Mouse (Mus musculus) liver, embryonic 13.5 days (tissue): ENCODE results near the gene Fam163a. TPM values are rescaled to one million over a fixed set of nuclear protein-coding genes. Genes with fewer than 3 reads are reported as not detected.
"Not testable (repeated sequence)": the region's sequence is repeated elsewhere in the genome, so short reads cannot be mapped to it uniquely, and the experiment has no call there.

ENCODE experiments used
- ATAC-seq: fragments of 200-750 bp; cut with Nextera tagmentation; 2 replicates; pipeline ENCODE4 v1.8.0; 2017; ENCODE audit warnings: low read depth, mild to moderate bottlenecking, moderate number of reproducible peaks, moderate library complexity
- DNase-seq: peaks from one replicate; pipeline ENCODE4 v3.0.0; 2022
- H3K27ac ChIP-seq: fragments of 300-500 bp; sonication (generic); 2 replicates; pipeline ENCODE4 v1.5.1; 2015; ENCODE audit warnings: moderate library complexity, mild to moderate bottlenecking, inconsistent platforms
- H3K27me3 ChIP-seq: fragments of 300-500 bp; sonication (generic); 2 replicates; pipeline ENCODE4 v1.6.1; 2015; ENCODE audit warnings: mild to moderate bottlenecking, inconsistent platforms
- H3K36me3 ChIP-seq: fragments of 300-500 bp; sonication (generic); 2 replicates; pipeline ENCODE4 v1.6.1; 2015; ENCODE audit warnings: mild to moderate bottlenecking, inconsistent platforms
- H3K4me1 ChIP-seq: fragments of 300-500 bp; sonication (generic); replicated peaks from 2 replicates; pipeline ENCODE4 v1.6.1; 2015; ENCODE audit warnings: inconsistent platforms
- H3K4me2 ChIP-seq: fragments of 300-500 bp; sonication (generic); 2 replicates; pipeline ENCODE4 v1.6.1; 2015; ENCODE audit warnings: inconsistent platforms, mild to moderate bottlenecking, moderate library complexity
- H3K4me3 ChIP-seq: fragments of 300-500 bp; sonication (generic); replicated peaks from 2 replicates; pipeline ENCODE4 v1.5.1; 2015; ENCODE audit warnings: mild to moderate bottlenecking, inconsistent platforms
- H3K9ac ChIP-seq: fragments of 300-500 bp; sonication (generic); 2 replicates; pipeline ENCODE4 v1.6.1; 2015; ENCODE audit warnings: mild to moderate bottlenecking, inconsistent platforms
- H3K9me3 ChIP-seq: fragments of 300-500 bp; sonication (generic); replicated peaks from 2 replicates; pipeline ENCODE4 v1.6.1; 2016; ENCODE audit warnings: inconsistent platforms
- WGBS: fragments of 180-500 bp; shearing (Covaris S2); methylation state at CpG from one replicate; pipeline ENCODE4 v1.1.7; 2015; ENCODE audit not compliant: insufficient replicate concordance; 5-methylcytosine and 5-hydroxymethylcytosine counted together
- polyA plus RNA-seq: library from polyadenylated mRNA; unstranded; fragments of >200 nt; fragmentation: Nextera tagmentation; extraction: Ambion mirVana; gene quantifications from 2 replicates; pipeline ENCODE4 v1.2.1, GENCODE M21; 2015

Fam163a gene
- 0.06 TPM in 2 replicates for polyA plus RNA-seq

- H3K27ac ChIP-seq, result no peak within 1 kb of the TSS
- 0 out of 2 replicates have a peak, but pooled peaks cover 3% of the 10 kb centered on the region for H3K9me3 ChIP-seq
- peaks cover 84% of the 10 kb centered on the region for H3K27me3 ChIP-seq
- no peaks in the 10 kb centered on the region for H3K36me3 ChIP-seq
- peaks cover 11% of the 10 kb centered on the region for H3K4me1 ChIP-seq
- H3K9ac ChIP-seq, result no peak within 1 kb of the TSS
- 2% methylated on average over 44 of the region's 44 CpGs for WGBS
- peak; percentile 20; the same call in 1 of the 2 replicates for ATAC-seq
- peak within 1 kb of the TSS; percentile 36 for H3K4me3 ChIP-seq
- DNase-seq, result no peak
- H3K4me2 ChIP-seq, result peak within 1 kb of the TSS; percentile 53
Observed at GRCm38 (mm10) chr1:156204656-156205131, at the start of gene Fam163a. Fam163a (minus strand) TSS chr1:156205026.

GRCm38 (mm10) chr1:156251096-156251495 is 46.3 kb upstream of the Fam163a start:
- 69% methylated on average over 4 of the region's 4 CpGs for WGBS
- H3K4me2 ChIP-seq, H3K4me3 ChIP-seq, H3K27ac ChIP-seq, DNase-seq, H3K4me1 ChIP-seq, H3K9me3 ChIP-seq, H3K27me3 ChIP-seq, ATAC-seq, H3K36me3 ChIP-seq, H3K9ac ChIP-seq: not testable (repeated sequence)

GRCm38 (mm10) chr1:156247893-156248292 is 43.1 kb upstream of the Fam163a start:
- no peaks in the 10 kb centered on the region for H3K27me3 ChIP-seq

GRCm38 (mm10) chr1:156241713-156242348 is 37.0 kb upstream of the Fam163a start:
- Histone ChIP-seq H3K4me1 (no peaks in the 10 kb centered on the region), H3K27ac (no peak overlapping the region), H3K36me3 (no peaks in the 10 kb centered on the region), H3K27me3 (peaks cover 3% of the 10 kb centered on the region; the same call in 1 of the 2 replicates), H3K9ac (no peak overlapping the region), H3K4me2 (no peak overlapping the region), H3K9me3 (no peaks in the 10 kb centered on the region), H3K4me3 (no peak overlapping the region)
- DNase-seq (peak; percentile 55), ATAC-seq (peak; percentile 48; the same call in 1 of the 2 replicates)
- WGBS, result 8% methylated on average over 14 of the region's 14 CpGs

More at GRCm38 (mm10) chr1:156247893-156248292, 43.1 kb upstream of the Fam163a start:
- Histone ChIP-seq H3K27ac (no peak overlapping the region), H3K4me2 (no peak overlapping the region), H3K4me3 (no peak overlapping the region), H3K9me3 (no peaks in the 10 kb centered on the region), H3K4me1 (no peaks in the 10 kb centered on the region), H3K36me3 (no peaks in the 10 kb centered on the region), H3K9ac (no peak overlapping the region)
- ATAC-seq, result no peak
- WGBS, result 64% methylated on average over 3 of the region's 3 CpGs
- DNase-seq, result no peak

GRCm38 (mm10) chr1:156241035-156241434 is 36.2 kb upstream of the Fam163a start:
- 10% methylated on average over 2 of the region's 2 CpGs for WGBS
- DNase-seq, result peak; percentile 41
- no peaks in the 10 kb centered on the region for H3K4me1 ChIP-seq
- H3K9ac ChIP-seq, result no peak overlapping the region
- no peak overlapping the region for H3K4me2 ChIP-seq
- no peaks in the 10 kb centered on the region for H3K36me3 ChIP-seq
- no peaks in the 10 kb centered on the region for H3K9me3 ChIP-seq
- H3K27ac ChIP-seq, result no peak overlapping the region
- peaks cover 3% of the 10 kb centered on the region; the same call in 1 of the 2 replicates for H3K27me3 ChIP-seq
- peak; percentile 36; the same call in 1 of the 2 replicates for ATAC-seq
- H3K4me3 ChIP-seq, result no peak overlapping the region

GRCm38 (mm10) chr1:156231122-156231521 is 26.3 kb upstream of the Fam163a start:
- ATAC-seq, result no peak
- Histone ChIP-seq H3K4me2 (no peak overlapping the region), H3K4me1 (peaks cover 47% of the 10 kb centered on the region), H3K9me3 (no peaks in the 10 kb centered on the region), H3K36me3 (no peaks in the 10 kb centered on the region), H3K27ac (no peak overlapping the region), H3K27me3 (no peaks in the 10 kb centered on the region), H3K4me3 (no peak overlapping the region), H3K9ac (no peak overlapping the region)
- no peak for DNase-seq
- 77% methylated on average over 6 of the region's 6 CpGs for WGBS

GRCm38 (mm10) chr1:156230339-156231089 is 25.7 kb upstream of the Fam163a start:
- DNase-seq (no peak), ATAC-seq (no peak)
- H3K4me3 ChIP-seq, result no peak overlapping the region
- peaks cover 49% of the 10 kb centered on the region for H3K4me1 ChIP-seq
- no peak overlapping the region for H3K4me2 ChIP-seq
- no peak overlapping the region for H3K27ac ChIP-seq
- H3K9ac ChIP-seq, result no peak overlapping the region
- no peaks in the 10 kb centered on the region for H3K9me3 ChIP-seq
- 50% methylated on average over 9 of the region's 9 CpGs for WGBS
- no peaks in the 10 kb centered on the region for H3K36me3 ChIP-seq
- H3K27me3 ChIP-seq, result no peaks in the 10 kb centered on the region

GRCm38 (mm10) chr1:156229448-156229847 is 24.6 kb upstream of the Fam163a start:
- peak; percentile 58 for DNase-seq

GRCm38 (mm10) chr1:156228728-156229127 is 23.9 kb upstream of the Fam163a start:
- WGBS, result 73% methylated on average over 4 of the region's 4 CpGs
- no peaks in the 10 kb centered on the region for H3K36me3 ChIP-seq
- ATAC-seq, result no peak
- H3K27ac ChIP-seq, result no peak overlapping the region
- no peak overlapping the region for H3K4me2 ChIP-seq
- H3K9me3 ChIP-seq, result no peaks in the 10 kb centered on the region
- H3K4me1 ChIP-seq, result peaks cover 67% of the 10 kb centered on the region
- H3K27me3 ChIP-seq, result no peaks in the 10 kb centered on the region
- H3K4me3 ChIP-seq, result no peak overlapping the region
- DNase-seq, result no peak
- H3K9ac ChIP-seq, result no peak overlapping the region

More at GRCm38 (mm10) chr1:156229448-156229847, 24.6 kb upstream of the Fam163a start:
- Histone ChIP-seq H3K27me3 (no peaks in the 10 kb centered on the region), H3K4me1 (peaks cover 60% of the 10 kb centered on the region), H3K4me2 (no peak overlapping the region), H3K4me3 (no peak overlapping the region), H3K9me3 (no peaks in the 10 kb centered on the region), H3K9ac (no peak overlapping the region), H3K27ac (0 out of 2 replicates have a peak overlapping the region, but pooled peaks have one; percentile 2), H3K36me3 (no peaks in the 10 kb centered on the region)
- WGBS, result 16% methylated on average over 7 of the region's 7 CpGs
- peak; percentile 55; the same call in 1 of the 2 replicates for ATAC-seq

- ATAC-seq (no peak), DNase-seq (no peak)
- H3K4me3 ChIP-seq, result no peak overlapping the region
- no peak overlapping the region for H3K4me2 ChIP-seq
- H3K27me3 ChIP-seq, result no peaks in the 10 kb centered on the region
- H3K9ac ChIP-seq, result peak overlapping the region; percentile 8; the same call in 1 of the 2 replicates
- 30% methylated on average over 5 of the region's 5 CpGs for WGBS
- H3K4me1 ChIP-seq, result peaks cover 85% of the 10 kb centered on the region
- no peaks in the 10 kb centered on the region for H3K36me3 ChIP-seq
- peak overlapping the region; percentile 58; the same call in 1 of the 2 replicates for H3K27ac ChIP-seq
- H3K9me3 ChIP-seq, result no peaks in the 10 kb centered on the region
Observed at GRCm38 (mm10) chr1:156226903-156227302, 22.1 kb upstream of the Fam163a start.
